Comparison of ENCODE assay signal across 25 mouse cellular contexts in genomic region chr7:130984294-130984693, GRCm38 (mm10). TPM values are rescaled to one million over a fixed set of nuclear protein-coding genes. Genes with fewer than 3 reads are reported as not detected.
"Had no signal": no experiment of that assay in that cellular context is flagged by ENCODE, and none has a peak within 500 bp of the region (broad histone marks: within the 10 kb centered on the region; RNA-seq: fewer than 3 reads in every experiment).

No protein-coding gene starts in this region.

- ATAC-seq: intestine, embryonic 16.5 days; midbrain, embryonic 15.5 days had no signal

- H3K27ac ChIP-seq: layer of hippocampus, adult 2 months; liver, embryonic 13.5 days; macrophage; midbrain, embryonic 12.5 days; midbrain, embryonic 15.5 days; neural tube, embryonic 12.5 days; neural tube, embryonic 15.5 days; stomach, postnatal 0 days had no signal

- H3K27me3 ChIP-seq: liver, embryonic 13.5 days; midbrain, embryonic 15.5 days; neural tube, embryonic 12.5 days; neural tube, embryonic 15.5 days had no signal

- H3K4me1 ChIP-seq: liver, embryonic 13.5 days; midbrain, embryonic 12.5 days; midbrain, embryonic 15.5 days; neural tube, embryonic 12.5 days had no signal

- DNase-seq: kidney, adult 18-20 months; kidney, adult 9 months; kidney, postnatal 25 days; layer of hippocampus, adult 9-11 months; liver, embryonic 13.5 days; lung, adult 2 months; right cerebral cortex, adult 18-20 months; right cerebral cortex, postnatal 14 days; right cerebral cortex, postnatal 4 days; thymus, adult 2 months; thymus, postnatal 14 days; thymus, postnatal 4 days had no signal

- H3K4me3 ChIP-seq: layer of hippocampus, adult 2 months; liver, embryonic 13.5 days; midbrain, embryonic 12.5 days; midbrain, embryonic 15.5 days; neural tube, embryonic 12.5 days; neural tube, embryonic 15.5 days had no signal

- H3K9ac ChIP-seq: liver, embryonic 13.5 days; midbrain, embryonic 12.5 days; midbrain, embryonic 15.5 days; neural tube, embryonic 12.5 days; neural tube, embryonic 15.5 days had no signal

- H3K36me3 ChIP-seq: liver, embryonic 13.5 days; midbrain, embryonic 12.5 days; midbrain, embryonic 15.5 days; neural tube, embryonic 12.5 days; neural tube, embryonic 15.5 days had no signal

- H3K9me3 ChIP-seq: liver, embryonic 13.5 days; midbrain, embryonic 12.5 days; midbrain, embryonic 15.5 days; neural tube, embryonic 12.5 days; neural tube, embryonic 15.5 days had no signal

- H3K4me2 ChIP-seq: liver, embryonic 13.5 days; midbrain, embryonic 12.5 days; midbrain, embryonic 15.5 days; neural tube, embryonic 12.5 days; neural tube, embryonic 15.5 days had no signal

RNA-seq across cellular contexts. Expression of gene Dmbt1, which starts 47.6 kb away (rescaled TPM):
- total RNA-seq: layer of hippocampus, adult 2 months; layer of hippocampus, postnatal 25 days; left cerebral cortex, adult 18-20 months; left cerebral cortex, postnatal 25 days; megakaryocyte, adult 5-6 weeks had no signal
- polyA plus RNA-seq: limb, embryonic 11.5 days; liver, embryonic 13.5 days; macrophage; midbrain, embryonic 12.5 days; neural tube, embryonic 12.5 days; neural tube, embryonic 15.5 days had no signal

RNA-seq across cellular contexts. Expression of gene Htra1, which starts 48.4 kb away (rescaled TPM):
- total RNA-seq: megakaryocyte, adult 5-6 weeks had no signal
